Mouse (Mus musculus) activated CD4-positive, CD25-positive, alpha-beta regulatory T cell, adult 9 weeks (primary cell): ENCODE data around the gene Krtap5-5. TPM values are rescaled to one million over a fixed set of nuclear protein-coding genes. Genes with fewer than 3 reads are reported as not detected.

ENCODE experiments used
- polyA plus RNA-seq: library from polyadenylated mRNA; unstranded; fragments of 100-300 nt; shearing (Covaris generic); gene quantifications from one replicate; pipeline ENCODE4 v1.2.1, GENCODE M21; 2017

Gene Krtap5-5
- not detected for polyA plus RNA-seq

GRCm38 (mm10) chr7:142229871-142230270 lies at the start of gene Krtap5-5:
Gene Krtap5-5 (minus strand): TSS chr7:142229971.

DNA sequence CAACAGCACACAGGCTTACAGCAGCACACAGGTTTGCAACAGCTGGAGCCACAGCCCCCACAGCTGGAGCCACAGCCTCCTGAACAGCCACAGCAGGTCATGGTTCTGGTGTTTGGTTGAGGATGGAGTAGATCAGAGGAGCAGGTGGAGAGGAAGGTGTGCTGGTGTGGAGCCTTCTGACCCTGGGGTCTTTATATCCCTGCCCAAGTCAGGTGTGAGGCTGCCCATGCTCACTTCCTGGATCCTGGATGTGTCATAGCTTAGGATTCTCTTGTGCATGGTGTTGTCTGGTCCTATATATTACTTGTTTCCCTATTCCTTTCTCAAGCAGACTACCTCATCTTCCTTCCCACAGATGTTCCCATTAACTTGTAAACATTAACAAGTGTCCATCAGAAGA lies 44.5 kb upstream of the Krtap5-5 start, which contains the start of gene Gm4559:
Gm4559 (minus strand) TSS at position 101 of the 400 bp plus-strand sequence.

DNA sequence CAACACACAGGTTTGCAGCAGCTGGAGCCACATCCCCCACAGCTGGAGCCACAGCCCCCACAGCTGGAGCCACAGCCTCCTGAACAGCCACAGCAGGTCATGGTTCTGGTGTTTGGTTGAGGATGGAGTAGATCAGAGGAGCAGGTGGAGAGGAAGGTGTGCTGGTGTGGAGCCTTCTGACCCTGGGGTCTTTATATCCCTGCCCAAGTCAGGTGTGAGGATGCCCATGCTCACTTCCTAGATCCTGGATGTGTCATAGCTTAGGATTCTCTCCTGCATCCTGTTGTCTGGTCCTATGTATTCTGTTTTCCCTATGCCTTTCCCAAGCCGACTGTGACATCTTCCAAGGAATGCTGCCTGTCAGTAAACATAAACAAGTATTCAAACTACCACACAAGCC lies 28.5 kb upstream of the Krtap5-5 start, which contains the start of gene Gm2431:
Gm2431 (minus strand) TSS at position 101 of the 400 bp plus-strand sequence.

DNA sequence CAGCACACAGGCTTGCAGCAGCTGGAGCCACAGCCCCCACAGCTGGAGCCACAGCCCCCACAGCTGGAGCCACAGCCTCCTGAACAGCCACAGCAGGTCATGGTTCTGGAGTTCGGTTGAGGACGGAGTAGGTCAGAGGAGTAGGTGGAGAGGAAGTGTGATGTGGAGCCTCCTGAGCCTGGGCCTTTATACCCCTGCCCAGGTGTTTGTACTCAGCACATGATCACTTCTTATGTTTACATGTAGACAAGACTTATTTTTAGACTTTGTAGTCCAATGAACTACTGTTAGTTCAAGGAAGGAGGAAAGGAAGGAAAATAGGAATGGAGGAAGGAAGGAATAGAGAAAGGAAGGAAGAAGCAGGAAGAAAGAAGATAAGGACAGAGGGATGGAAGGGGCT lies 11.2 kb upstream of the Krtap5-5 start, which contains the start of gene Gm40460:
Gm40460 (minus strand) TSS at position 101 of the 400 bp plus-strand sequence.

DNA sequence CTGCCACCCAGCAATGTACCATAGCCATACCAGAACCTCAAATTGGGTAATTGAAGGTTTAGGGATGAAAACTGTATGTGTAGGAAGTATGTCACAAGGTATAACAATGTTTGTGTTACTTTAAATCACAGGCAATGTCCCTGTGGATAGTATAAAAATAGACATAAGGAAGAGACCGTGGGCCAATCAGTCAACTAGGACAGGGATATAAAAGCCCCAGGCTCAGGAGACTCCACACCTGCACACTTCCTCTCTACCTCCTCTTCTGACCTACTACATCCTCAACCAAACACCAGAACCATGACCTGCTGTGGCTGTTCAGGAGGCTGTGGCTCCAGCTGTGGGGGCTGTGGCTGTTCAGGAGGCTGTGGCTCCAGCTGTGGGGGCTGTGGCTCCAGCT lies 18.2 kb downstream of the Krtap5-5 start, which contains the start of gene Gm7579:
Gm7579 (plus strand) TSS at position 301 of the 400 bp plus-strand sequence.

DNA sequence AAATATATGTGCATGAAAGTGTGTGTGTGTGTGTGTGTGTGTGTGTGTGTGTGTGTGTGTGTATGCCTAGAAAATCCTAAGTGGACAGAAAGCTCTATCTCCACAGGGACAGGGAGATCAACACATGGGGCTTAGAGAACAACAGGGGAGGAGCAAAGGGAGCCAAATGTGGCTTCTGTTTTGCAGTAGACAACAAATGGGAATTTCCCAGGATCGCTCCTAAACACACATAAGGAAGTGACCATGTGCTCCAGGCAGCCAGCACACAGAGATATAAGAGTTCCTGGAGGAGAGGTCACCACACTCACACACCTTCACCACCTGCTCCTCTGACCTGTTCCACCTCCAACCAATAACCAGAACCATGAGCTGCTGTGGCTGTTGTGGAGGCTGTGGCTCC lies 28.7 kb downstream of the Krtap5-5 start, which contains the start of gene Krtap5-3:
Krtap5-3 (plus strand) TSS at position 301 of the 400 bp plus-strand sequence.

DNA sequence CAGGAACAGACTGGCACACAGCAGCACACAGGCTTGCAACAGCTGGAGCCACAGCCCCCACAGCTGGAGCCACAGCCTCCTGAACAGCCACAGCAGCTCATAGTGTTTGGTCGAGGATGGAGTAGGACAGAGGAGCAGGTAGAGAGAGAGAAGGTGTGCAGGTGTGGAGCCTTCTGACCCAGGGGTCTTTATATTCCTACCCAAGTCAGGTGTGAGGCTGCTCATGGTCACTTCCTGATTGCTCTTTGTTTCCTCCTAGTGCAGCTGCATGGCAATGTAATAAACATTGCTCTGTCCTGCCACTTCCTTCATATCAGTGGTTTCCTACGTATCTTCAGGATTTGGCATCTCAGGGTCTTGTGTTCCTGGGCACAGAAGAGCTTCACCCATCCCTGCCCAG lies 39.5 kb downstream of the Krtap5-5 start, which contains the start of gene Gm10153:
Gm10153 (minus strand) TSS at position 101 of the 400 bp plus-strand sequence.

Other genes starting within 250 kb of the Krtap5-5 start
- gene Mob2, start 168.9 kb downstream of the Krtap5-5 start, polyA plus RNA-seq: 79.6 TPM
- gene Dusp8, start 134.1 kb downstream of the Krtap5-5 start, polyA plus RNA-seq: not detected
- gene Gm45618, start 109.2 kb downstream of the Krtap5-5 start, polyA plus RNA-seq: not detected
- gene Gm39115, start 93.9 kb downstream of the Krtap5-5 start, polyA plus RNA-seq: not detected
- gene Gm45337, start 85.4 kb downstream of the Krtap5-5 start, polyA plus RNA-seq: not detected
- not detected for gene Gm29735, start 72.9 kb downstream of the Krtap5-5 start, polyA plus RNA-seq
- not detected for gene Gm4553, start 64.2 kb downstream of the Krtap5-5 start, polyA plus RNA-seq
- not detected for gene Krtap5-2, start 54.0 kb downstream of the Krtap5-5 start, polyA plus RNA-seq
- not detected for gene Gm10153, start 39.6 kb downstream of the Krtap5-5 start, polyA plus RNA-seq
- gene Krtap5-3, start 28.6 kb downstream of the Krtap5-5 start, polyA plus RNA-seq: not detected
- gene Gm7579, start 18.1 kb downstream of the Krtap5-5 start, polyA plus RNA-seq: not detected
- not detected for gene Gm40460, start 11.1 kb upstream of the Krtap5-5 start, polyA plus RNA-seq
- not detected for gene Gm2431, start 28.4 kb upstream of the Krtap5-5 start, polyA plus RNA-seq
- gene Gm4559, start 44.4 kb upstream of the Krtap5-5 start, polyA plus RNA-seq: not detected
- not detected for gene Krtap5-1, start 67.1 kb upstream of the Krtap5-5 start, polyA plus RNA-seq
- gene Krtap5-4, start 73.6 kb upstream of the Krtap5-5 start, polyA plus RNA-seq: not detected
- 2.3 TPM for gene Ifitm10, start 143.8 kb upstream of the Krtap5-5 start, polyA plus RNA-seq
- gene Gm49369, start 152.7 kb upstream of the Krtap5-5 start, polyA plus RNA-seq: not detected
- 417 TPM for gene Ctsd, start 158.1 kb upstream of the Krtap5-5 start, polyA plus RNA-seq
- gene Syt8, start 204.9 kb upstream of the Krtap5-5 start, polyA plus RNA-seq: not detected
- not detected for gene Tnni2, start 211.8 kb upstream of the Krtap5-5 start, polyA plus RNA-seq
- gene Lsp1, start 230.8 kb upstream of the Krtap5-5 start, polyA plus RNA-seq: 1,327 TPM